Mouse (Mus musculus) stomach, postnatal 0 days (tissue): Measurements from ENCODE around the gene Gm15023. TPM values are rescaled to one million over a fixed set of nuclear protein-coding genes. Genes with fewer than 3 reads are reported as not detected.
"Not testable (repeated sequence)": the region's sequence is repeated elsewhere in the genome, so short reads cannot be mapped to it uniquely, and the experiment has no call there.

Experiments used
- ATAC-seq: fragments of 200-750 bp; cut with Nextera tagmentation; 2 replicates; pipeline ENCODE4 v1.8.0; 2017; ENCODE audit not compliant: low FRiP score, low TSS enrichment
- DNase-seq: peaks from one replicate; pipeline ENCODE4 v3.0.0-alpha.2; 2016; ENCODE audit warnings: low spot score
- H3K27ac ChIP-seq: fragments of 300-500 bp; sonication (generic); replicated peaks from 2 replicates; pipeline ENCODE4 v1.5.1; 2014; ENCODE audit warnings: mild to moderate bottlenecking, control low read depth
- H3K27me3 ChIP-seq: fragments of 300-500 bp; sonication (generic); 2 replicates; pipeline ENCODE4 v1.6.1; 2014; ENCODE audit warnings: low read length; ENCODE audit not compliant: control insufficient read depth, insufficient read depth
- H3K36me3 ChIP-seq: fragments of 300-500 bp; sonication (generic); 2 replicates; pipeline ENCODE4 v1.6.1; 2014; ENCODE audit warnings: low read length, mixed read lengths; ENCODE audit not compliant: control insufficient read depth, insufficient read depth
- H3K4me1 ChIP-seq: fragments of 300-500 bp; sonication (generic); replicated peaks from 2 replicates; pipeline ENCODE4 v1.6.1; 2014; ENCODE audit warnings: antibody characterized with exemption; ENCODE audit not compliant: control insufficient read depth, insufficient read depth
- H3K4me2 ChIP-seq: fragments of 300-500 bp; sonication (generic); replicated peaks from 2 replicates; pipeline ENCODE4 v1.6.1; 2014; ENCODE audit warnings: low read depth, mild to moderate bottlenecking, control low read depth, moderate library complexity
- H3K4me3 ChIP-seq: fragments of 300-500 bp; sonication (generic); 2 replicates; pipeline ENCODE4 v1.5.1; 2014; ENCODE audit warnings: low read depth, low read length, control low read depth
- H3K9ac ChIP-seq: fragments of 300-500 bp; sonication (generic); 2 replicates; pipeline ENCODE4 v1.6.1; 2014; ENCODE audit warnings: mild to moderate bottlenecking, low read length, control low read depth, mixed read lengths
- H3K9me3 ChIP-seq: fragments of 300-500 bp; sonication (generic); 2 replicates; pipeline ENCODE4 v1.6.1; 2016; ENCODE audit warnings: low read length; ENCODE audit not compliant: control insufficient read depth
- CTCF ChIP-seq: IDR thresholded peaks from 2 replicates; pipeline ENCODE4 v1.5.1; 2016; ENCODE audit warnings: antibody characterized with exemption, low read depth, mild to moderate bottlenecking, moderate library complexity
- EP300 ChIP-seq: optimal IDR thresholded peaks from 2 replicates; pipeline ENCODE3; 2016; ENCODE audit warnings: antibody characterized with exemption
- WGBS: fragments of 180-500 bp; shearing (Covaris S2); extraction: QIAGEN DNeasy Blood & Tissue Kit; methylation state at CpG from one replicate; pipeline ENCODE4 v1.1.7; 2014; 5-methylcytosine and 5-hydroxymethylcytosine counted together
- polyA plus RNA-seq: library from polyadenylated mRNA; unstranded; fragments of >200 nt; fragmentation: Nextera tagmentation; extraction: Ambion mirVana; gene quantifications from 2 replicates; pipeline ENCODE4 v1.2.1, GENCODE M21; 2015

Gm15023 gene
- not detected in 2 replicates for polyA plus RNA-seq

DNA sequence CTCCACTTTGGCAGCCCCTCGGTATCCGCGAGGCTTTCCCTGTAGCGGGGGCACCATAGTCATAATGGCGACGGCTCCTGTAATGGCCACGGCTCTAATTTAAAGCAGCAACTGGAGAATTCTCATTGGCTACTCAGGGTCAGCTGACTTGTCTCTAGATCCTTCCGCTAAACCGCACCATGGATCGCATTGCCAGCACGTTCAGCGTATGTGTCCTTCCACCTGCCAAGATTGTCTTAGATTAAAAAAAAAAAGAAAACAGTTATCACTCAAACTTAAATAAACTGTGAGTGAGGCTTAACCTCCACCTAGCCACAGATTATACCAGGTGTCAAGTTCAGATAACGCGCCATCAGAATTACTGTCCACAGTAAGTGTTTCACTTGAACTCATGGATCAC is at the start of gene Gm15023:
Gm15023 (minus strand) TSS at position 101 of the 400 bp plus-strand sequence.
- not testable (repeated sequence) for H3K36me3 ChIP-seq, H3K27me3 ChIP-seq, H3K4me3 ChIP-seq, H3K9ac ChIP-seq, H3K27ac ChIP-seq, ATAC-seq, DNase-seq, H3K4me1 ChIP-seq, H3K9me3 ChIP-seq, H3K4me2 ChIP-seq
- 81% methylated on average over 3 of the region's 14 CpGs for WGBS

DNA sequence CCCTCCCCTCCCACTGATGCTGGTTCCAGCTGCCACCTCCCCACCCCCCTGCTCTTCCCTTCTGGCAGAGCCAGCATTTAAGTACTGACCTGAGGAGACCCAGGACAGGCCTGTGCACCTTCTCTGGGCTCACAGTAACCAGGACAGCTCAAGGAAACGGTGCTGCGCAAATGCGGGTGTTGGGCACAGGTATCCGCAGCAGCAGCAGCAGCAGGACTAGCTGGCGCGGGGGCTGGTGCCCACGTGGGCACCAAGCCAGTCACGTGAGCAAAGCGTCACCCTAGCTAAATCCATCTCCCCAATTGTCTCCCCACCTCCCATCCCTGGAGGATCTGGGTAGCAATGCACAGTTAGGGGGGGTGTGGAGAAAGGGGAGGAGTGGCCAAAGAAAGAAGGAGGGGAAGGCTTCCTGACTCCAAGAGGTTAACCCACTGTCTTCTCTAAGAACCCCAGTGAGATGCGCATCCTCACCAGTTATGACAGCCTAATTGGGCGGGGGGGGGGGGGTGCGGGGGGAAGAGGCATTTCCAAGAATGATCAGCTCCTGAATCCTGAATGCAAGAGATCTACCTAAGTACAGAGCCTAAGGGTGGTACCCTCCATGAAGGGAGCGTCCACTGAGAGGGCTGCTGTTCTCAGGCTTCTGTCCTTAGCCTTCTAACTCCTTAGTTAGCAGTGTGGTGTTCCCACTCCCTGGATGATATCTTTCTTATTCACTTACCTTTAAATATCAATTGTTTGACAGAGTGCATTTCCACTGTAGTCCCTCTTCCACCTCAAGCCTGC is 33.2 kb upstream of the Gm15023 start, which contains the start of gene Tceal6:
Tceal6 (minus strand) TSS at position 252 of the 786 bp plus-strand sequence.
- ATAC-seq: 0 out of 2 replicates have a peak, but pooled peaks have one; percentile 29

DNA sequence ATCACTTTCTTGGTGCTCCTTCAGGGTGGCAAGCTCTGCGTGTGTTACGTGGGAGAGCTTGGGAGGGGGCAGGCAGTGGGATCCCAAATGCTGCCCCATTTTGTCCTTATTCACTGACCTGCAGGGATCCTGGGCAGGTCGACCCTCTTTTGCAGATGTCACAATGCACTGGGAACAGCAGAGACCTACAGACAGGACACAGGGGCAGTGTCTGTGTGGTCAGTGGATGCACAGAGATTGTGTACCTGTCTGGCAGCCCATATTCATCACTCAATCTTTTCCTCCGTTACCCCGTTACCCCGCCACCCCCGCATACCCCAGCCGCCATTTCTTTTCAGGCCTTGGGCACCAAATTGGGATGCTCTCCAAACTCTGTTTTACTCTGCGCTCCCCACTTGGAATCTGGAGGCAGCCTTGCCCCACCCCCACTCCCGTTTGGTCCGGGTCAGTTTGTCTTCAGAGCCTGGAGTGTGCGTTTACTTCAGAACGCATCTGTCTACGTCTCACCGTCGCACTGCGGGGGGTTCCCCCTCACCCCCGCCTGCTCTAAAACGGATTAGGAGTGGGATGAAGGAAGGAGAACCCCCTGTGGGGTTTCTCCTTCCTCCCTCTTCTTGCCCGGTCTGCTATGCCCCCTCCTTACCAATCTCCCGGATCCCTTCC is 32.5 kb upstream of the Gm15023 start:
- ATAC-seq, H3K36me3 ChIP-seq, H3K27me3 ChIP-seq, H3K9me3 ChIP-seq, H3K4me1 ChIP-seq, H3K9ac ChIP-seq, H3K27ac ChIP-seq, DNase-seq: not testable (repeated sequence)
- H3K4me3 ChIP-seq: peak overlapping the region; percentile 18; the same call in 1 of the 2 replicates
- WGBS: 21% methylated on average over 21 of the region's 21 CpGs
- peak overlapping the region; percentile 39 for H3K4me2 ChIP-seq

More for the DNA sequence above, 33.2 kb upstream of the Gm15023 start, which contains the start of gene Tceal6:
- no peaks in the 10 kb centered on the region for H3K9me3 ChIP-seq
- no peaks in the 10 kb centered on the region for H3K27me3 ChIP-seq
- no peaks in the 10 kb centered on the region for H3K36me3 ChIP-seq
- TF ChIP-seq EP300: no peak
- TF ChIP-seq CTCF: no peak
- no peaks in the 10 kb centered on the region for H3K4me1 ChIP-seq
- no peak within 1 kb of the TSS for H3K9ac ChIP-seq
- no peak within 1 kb of the TSS for H3K27ac ChIP-seq
- 9% methylated on average over 11 of the region's 13 CpGs for WGBS
- H3K4me3 ChIP-seq: peak within 1 kb of the TSS; percentile 18; the same call in 1 of the 2 replicates
- peak within 1 kb of the TSS; percentile 39 for H3K4me2 ChIP-seq
- DNase-seq: no peak

DNA sequence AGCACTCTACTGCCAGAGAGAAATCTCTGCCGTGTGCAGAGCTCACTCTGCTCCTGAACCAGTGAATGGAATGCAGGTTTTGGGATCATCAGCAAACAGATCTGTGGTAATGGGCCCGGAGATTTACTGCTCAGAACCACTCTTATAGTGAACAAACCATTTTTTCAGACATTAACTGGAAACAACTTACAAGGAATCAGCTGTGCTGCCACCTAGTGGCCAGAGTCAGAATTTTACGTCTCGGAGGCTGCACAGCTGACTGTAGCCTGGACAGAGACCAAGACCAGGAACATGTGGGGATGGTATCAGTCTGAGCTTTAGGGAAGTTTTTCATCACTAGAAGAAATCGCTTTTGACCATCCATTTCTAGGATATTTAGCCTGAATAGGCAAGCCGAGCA is 12.5 kb upstream of the Gm15023 start:
- H3K27ac ChIP-seq, H3K27me3 ChIP-seq, H3K4me3 ChIP-seq, H3K4me1 ChIP-seq, DNase-seq, ATAC-seq, H3K4me2 ChIP-seq, H3K36me3 ChIP-seq, H3K9ac ChIP-seq, H3K9me3 ChIP-seq: not testable (repeated sequence)
- WGBS: no CpG with 5 or more reads among the region's 6 CpGs

DNA sequence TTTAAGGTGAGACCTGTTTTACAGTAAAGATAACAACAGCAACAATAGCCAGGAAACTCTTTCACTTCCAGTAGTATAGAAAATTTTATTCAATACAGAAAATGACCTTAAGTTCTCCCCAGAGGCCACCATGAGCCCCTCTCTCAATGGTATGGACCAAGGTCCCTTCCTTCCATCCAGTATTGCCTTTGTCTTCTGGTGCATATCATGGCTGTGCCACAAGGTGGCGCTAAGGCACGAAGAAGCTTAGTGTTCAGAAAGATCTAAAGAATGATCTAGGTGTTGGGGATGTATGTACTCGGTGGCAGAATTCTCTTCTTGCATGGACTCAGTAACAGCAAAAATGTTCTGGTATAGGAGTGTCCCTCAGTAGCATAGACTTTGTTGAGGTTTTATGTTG is 11.2 kb upstream of the Gm15023 start:
- WGBS: no CpG with 5 or more reads among the region's 3 CpGs
- not testable (repeated sequence) for DNase-seq, H3K36me3 ChIP-seq, H3K27me3 ChIP-seq, H3K9me3 ChIP-seq, H3K27ac ChIP-seq, ATAC-seq, H3K4me3 ChIP-seq, H3K4me1 ChIP-seq, H3K4me2 ChIP-seq, H3K9ac ChIP-seq

Other genes starting within 250 kb of the Gm15023 start
- 0.15 and 0.16 TPM in 2 replicates for gene Nxf2, start 212.9 kb downstream of the Gm15023 start, polyA plus RNA-seq
- gene Zmat1, start 168.4 kb downstream of the Gm15023 start, polyA plus RNA-seq: 2.2 TPM in 2 replicates
- 0.51 and 0.67 TPM in 2 replicates for gene Tceal6, start 33.1 kb upstream of the Gm15023 start, polyA plus RNA-seq
- gene Pramel3, start 124.7 kb upstream of the Gm15023 start, polyA plus RNA-seq: not detected in 2 replicates
- gene Gm5128, start 195.7 kb upstream of the Gm15023 start, polyA plus RNA-seq: not detected in 2 replicates